Mouse (Mus musculus) liver, embryonic 13.5 days (tissue): Measurements from ENCODE around the gene Gm11757. TPM values are rescaled to one million over a fixed set of nuclear protein-coding genes. Genes with fewer than 3 reads are reported as not detected.
"Not testable (repeated sequence)": the region's sequence is repeated elsewhere in the genome, so short reads cannot be mapped to it uniquely, and the experiment has no call there.

Source experiments
- ATAC-seq: fragments of 200-750 bp; cut with Nextera tagmentation; 2 replicates; pipeline ENCODE4 v1.8.0; 2017; ENCODE audit warnings: low read depth, mild to moderate bottlenecking, moderate number of reproducible peaks, moderate library complexity
- DNase-seq: peaks from one replicate; pipeline ENCODE4 v3.0.0; 2022
- H3K27ac ChIP-seq: fragments of 300-500 bp; sonication (generic); 2 replicates; pipeline ENCODE4 v1.5.1; 2015; ENCODE audit warnings: moderate library complexity, mild to moderate bottlenecking, inconsistent platforms
- H3K27me3 ChIP-seq: fragments of 300-500 bp; sonication (generic); 2 replicates; pipeline ENCODE4 v1.6.1; 2015; ENCODE audit warnings: mild to moderate bottlenecking, inconsistent platforms
- H3K36me3 ChIP-seq: fragments of 300-500 bp; sonication (generic); 2 replicates; pipeline ENCODE4 v1.6.1; 2015; ENCODE audit warnings: mild to moderate bottlenecking, inconsistent platforms
- H3K4me1 ChIP-seq: fragments of 300-500 bp; sonication (generic); replicated peaks from 2 replicates; pipeline ENCODE4 v1.6.1; 2015; ENCODE audit warnings: inconsistent platforms
- H3K4me2 ChIP-seq: fragments of 300-500 bp; sonication (generic); 2 replicates; pipeline ENCODE4 v1.6.1; 2015; ENCODE audit warnings: inconsistent platforms, mild to moderate bottlenecking, moderate library complexity
- H3K4me3 ChIP-seq: fragments of 300-500 bp; sonication (generic); replicated peaks from 2 replicates; pipeline ENCODE4 v1.5.1; 2015; ENCODE audit warnings: mild to moderate bottlenecking, inconsistent platforms
- H3K9ac ChIP-seq: fragments of 300-500 bp; sonication (generic); 2 replicates; pipeline ENCODE4 v1.6.1; 2015; ENCODE audit warnings: mild to moderate bottlenecking, inconsistent platforms
- H3K9me3 ChIP-seq: fragments of 300-500 bp; sonication (generic); replicated peaks from 2 replicates; pipeline ENCODE4 v1.6.1; 2016; ENCODE audit warnings: inconsistent platforms
- WGBS: fragments of 180-500 bp; shearing (Covaris S2); methylation state at CpG from one replicate; pipeline ENCODE4 v1.1.7; 2015; ENCODE audit not compliant: insufficient replicate concordance; 5-methylcytosine and 5-hydroxymethylcytosine counted together
- polyA plus RNA-seq: library from polyadenylated mRNA; unstranded; fragments of >200 nt; fragmentation: Nextera tagmentation; extraction: Ambion mirVana; gene quantifications from 2 replicates; pipeline ENCODE4 v1.2.1, GENCODE M21; 2015

The Gm11757 gene
- polyA plus RNA-seq: not detected in 2 replicates

DNA sequence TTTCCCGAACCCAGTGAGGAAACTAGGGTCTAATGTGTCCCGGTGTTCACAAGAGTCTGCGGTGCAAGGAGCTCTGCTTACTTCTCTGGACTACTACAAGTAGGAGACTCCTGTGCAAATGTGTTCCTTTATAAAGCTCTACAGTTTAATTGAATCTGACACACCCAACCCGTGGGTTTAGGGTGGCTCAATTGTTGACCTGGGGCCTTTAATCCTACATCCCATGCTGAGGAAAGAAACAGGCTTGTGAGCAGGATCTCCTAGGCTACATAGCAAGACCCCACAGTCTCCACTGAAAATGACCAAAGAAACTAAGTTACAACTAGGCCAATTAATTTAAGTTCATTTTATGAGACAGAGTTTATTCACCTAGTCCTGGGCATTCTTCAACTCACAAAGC, at the start of gene Gm11757:
TSS of gene Gm11757 (minus strand) at position 101 of the 400 bp plus-strand sequence.
- H3K27me3 ChIP-seq, H3K36me3 ChIP-seq, H3K27ac ChIP-seq, ATAC-seq, H3K4me2 ChIP-seq, H3K9ac ChIP-seq, DNase-seq, H3K4me3 ChIP-seq, H3K4me1 ChIP-seq, H3K9me3 ChIP-seq: not testable (repeated sequence)
- no CpG with 5 or more reads among the region's 4 CpGs for WGBS

DNA sequence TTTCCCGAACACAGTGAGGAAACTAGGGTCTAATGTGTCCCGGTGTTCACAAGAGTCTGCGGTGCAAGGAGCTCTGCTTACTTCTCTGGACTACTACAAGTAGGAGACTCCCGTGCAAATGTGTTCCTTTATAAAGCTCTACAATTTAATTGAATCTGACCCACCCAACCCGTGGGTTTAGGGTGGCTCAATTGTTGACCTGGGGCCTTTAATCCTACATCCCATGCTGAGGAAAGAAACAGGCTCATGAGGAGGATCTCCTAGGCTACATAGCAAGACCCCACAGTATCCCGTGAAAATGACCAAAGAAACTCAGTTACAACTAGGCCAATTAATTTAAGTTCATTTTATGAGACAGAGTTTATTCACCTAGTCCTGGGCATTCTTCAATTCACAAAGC, 29.7 kb upstream of the Gm11757 start, which contains the start of gene Gm11756:
TSS of gene Gm11756 (minus strand) at position 101 of the 400 bp plus-strand sequence.
- not testable (repeated sequence) for H3K36me3 ChIP-seq, H3K9me3 ChIP-seq, ATAC-seq, H3K27ac ChIP-seq, H3K4me3 ChIP-seq, H3K9ac ChIP-seq, H3K4me1 ChIP-seq, DNase-seq, H3K27me3 ChIP-seq, H3K4me2 ChIP-seq
- WGBS: 61% methylated on average over 6 of the region's 6 CpGs

DNA sequence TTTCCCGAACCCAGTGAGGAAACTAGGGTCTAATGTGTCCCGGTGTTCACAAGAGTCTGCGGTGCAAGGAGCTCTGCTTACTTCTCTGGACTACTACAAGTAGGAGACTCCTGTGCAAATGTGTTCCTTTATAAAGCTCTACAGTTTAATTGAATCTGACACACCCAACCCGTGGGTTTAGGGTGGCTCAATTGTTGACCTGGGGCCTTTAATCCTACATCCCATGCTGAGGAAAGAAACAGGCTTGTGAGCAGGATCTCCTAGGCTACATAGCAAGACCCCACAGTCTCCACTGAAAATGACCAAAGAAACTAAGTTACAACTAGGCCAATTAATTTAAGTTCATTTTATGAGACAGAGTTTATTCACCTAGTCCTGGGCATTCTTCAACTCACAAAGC, 14.9 kb upstream of the Gm11757 start, which contains the start of gene Gm13871:
TSS of gene Gm13871 (minus strand) at position 101 of the 400 bp plus-strand sequence.
- not testable (repeated sequence) for ATAC-seq, DNase-seq
- no CpG with 5 or more reads among the region's 4 CpGs for WGBS

DNA sequence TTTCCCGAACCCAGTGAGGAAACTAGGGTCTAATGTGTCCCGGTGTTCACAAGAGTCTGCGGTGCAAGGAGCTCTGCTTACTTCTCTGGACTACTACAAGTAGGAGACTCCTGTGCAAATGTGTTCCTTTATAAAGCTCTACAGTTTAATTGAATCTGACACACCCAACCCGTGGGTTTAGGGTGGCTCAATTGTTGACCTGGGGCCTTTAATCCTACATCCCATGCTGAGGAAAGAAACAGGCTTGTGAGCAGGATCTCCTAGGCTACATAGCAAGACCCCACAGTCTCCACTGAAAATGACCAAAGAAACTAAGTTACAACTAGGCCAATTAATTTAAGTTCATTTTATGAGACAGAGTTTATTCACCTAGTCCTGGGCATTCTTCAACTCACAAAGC, 14.7 kb downstream of the Gm11757 start, which contains the start of gene Gm11758:
TSS of gene Gm11758 (minus strand) at position 101 of the 400 bp plus-strand sequence.
- ATAC-seq, H3K4me2 ChIP-seq, H3K36me3 ChIP-seq, H3K4me3 ChIP-seq, H3K9me3 ChIP-seq, H3K27me3 ChIP-seq, H3K27ac ChIP-seq, DNase-seq, H3K9ac ChIP-seq, H3K4me1 ChIP-seq: not testable (repeated sequence)
- WGBS: no CpG with 5 or more reads among the region's 4 CpGs

More for the DNA sequence above, 14.9 kb upstream of the Gm11757 start, which contains the start of gene Gm13871:
- H3K27me3 ChIP-seq, H3K9ac ChIP-seq, H3K4me3 ChIP-seq, H3K9me3 ChIP-seq, H3K36me3 ChIP-seq, H3K4me2 ChIP-seq, H3K4me1 ChIP-seq, H3K27ac ChIP-seq: not testable (repeated sequence)

Other genes starting within 250 kb of the Gm11757 start
- not detected in 2 replicates for gene Gm11239, start 222.8 kb downstream of the Gm11757 start, polyA plus RNA-seq
- not detected in 2 replicates for gene Gm428, start 207.6 kb downstream of the Gm11757 start, polyA plus RNA-seq
- gene Rasef, start 100.1 kb downstream of the Gm11757 start, polyA plus RNA-seq: not detected in 2 replicates
- gene Gm11758, start 14.8 kb downstream of the Gm11757 start, polyA plus RNA-seq: not detected in 2 replicates
- gene Gm13871, start 14.8 kb upstream of the Gm11757 start, polyA plus RNA-seq: not detected in 2 replicates
- gene Gm11756, start 29.6 kb upstream of the Gm11757 start, polyA plus RNA-seq: not detected in 2 replicates
- 0.12 TPM in 1 of 2 replicates, not detected in the other for gene 2310002L09Rik, start 59.7 kb upstream of the Gm11757 start, polyA plus RNA-seq
- gene Frmd3, start 122.3 kb upstream of the Gm11757 start, polyA plus RNA-seq: 0.07 and 0.13 TPM in 2 replicates